Mouse (Mus musculus) hindbrain, embryonic 16.5 days (tissue): Measurements from ENCODE around the gene Mindy3. TPM values are rescaled to one million over a fixed set of nuclear protein-coding genes. Genes with fewer than 3 reads are reported as not detected.

Source experiments
- ATAC-seq: fragments of 200-750 bp; cut with Nextera tagmentation; 2 replicates; pipeline ENCODE4 v1.8.0; 2017; ENCODE audit warnings: moderate TSS enrichment, moderate library complexity
- H3K27ac ChIP-seq: fragments of 300-500 bp; sonication (generic); 2 replicates; pipeline ENCODE4 v1.5.1; 2014; ENCODE audit warnings: low read depth, mild to moderate bottlenecking, control low read depth, low read length, moderate library complexity
- H3K27me3 ChIP-seq: fragments of 300-500 bp; sonication (generic); replicated peaks from 2 replicates; pipeline ENCODE4 v1.6.1; 2014; ENCODE audit warnings: low read length; ENCODE audit not compliant: control insufficient read depth, insufficient read depth
- H3K36me3 ChIP-seq: fragments of 300-500 bp; sonication (generic); 2 replicates; pipeline ENCODE4 v1.6.1; 2014; ENCODE audit warnings: mild to moderate bottlenecking, low read length, moderate library complexity, mixed read lengths; ENCODE audit not compliant: control insufficient read depth, insufficient read depth
- H3K4me1 ChIP-seq: fragments of 300-500 bp; sonication (generic); 2 replicates; pipeline ENCODE4 v1.6.1; 2014; ENCODE audit warnings: low read depth, low read length; ENCODE audit not compliant: control insufficient read depth, insufficient read depth
- H3K4me2 ChIP-seq: fragments of 300-500 bp; sonication (generic); 2 replicates; pipeline ENCODE4 v1.6.1; 2014; ENCODE audit warnings: mild to moderate bottlenecking, low read length, control low read depth, moderate library complexity
- H3K4me3 ChIP-seq: fragments of 300-500 bp; sonication (generic); 2 replicates; pipeline ENCODE4 v1.5.1; 2014; ENCODE audit warnings: mild to moderate bottlenecking, low read length, control low read depth, moderate library complexity
- H3K9ac ChIP-seq: fragments of 300-500 bp; sonication (generic); 2 replicates; pipeline ENCODE4 v1.6.1; 2014; ENCODE audit warnings: low read depth, mild to moderate bottlenecking, control low read depth, low read length, moderate library complexity
- H3K9me3 ChIP-seq: fragments of 300-500 bp; sonication (generic); 2 replicates; pipeline ENCODE4 v1.6.1; 2014; ENCODE audit warnings: mild to moderate bottlenecking, low read length, moderate library complexity; ENCODE audit not compliant: control insufficient read depth
- WGBS: fragments of 180-500 bp; shearing (Covaris S2); extraction: QIAGEN DNeasy Blood & Tissue Kit; methylation state at CpG from one replicate; pipeline ENCODE4 v1.1.7; 2014; 5-methylcytosine and 5-hydroxymethylcytosine counted together
- polyA plus RNA-seq: library from polyadenylated mRNA; unstranded; fragments of >200 nt; fragmentation: Nextera tagmentation; extraction: Ambion mirVana; gene quantifications from 2 replicates; pipeline ENCODE4 v1.2.1, GENCODE M21; 2015

The Mindy3 gene
- polyA plus RNA-seq, 1 experiment from 2014 or later, result 46.1 TPM

DNA sequence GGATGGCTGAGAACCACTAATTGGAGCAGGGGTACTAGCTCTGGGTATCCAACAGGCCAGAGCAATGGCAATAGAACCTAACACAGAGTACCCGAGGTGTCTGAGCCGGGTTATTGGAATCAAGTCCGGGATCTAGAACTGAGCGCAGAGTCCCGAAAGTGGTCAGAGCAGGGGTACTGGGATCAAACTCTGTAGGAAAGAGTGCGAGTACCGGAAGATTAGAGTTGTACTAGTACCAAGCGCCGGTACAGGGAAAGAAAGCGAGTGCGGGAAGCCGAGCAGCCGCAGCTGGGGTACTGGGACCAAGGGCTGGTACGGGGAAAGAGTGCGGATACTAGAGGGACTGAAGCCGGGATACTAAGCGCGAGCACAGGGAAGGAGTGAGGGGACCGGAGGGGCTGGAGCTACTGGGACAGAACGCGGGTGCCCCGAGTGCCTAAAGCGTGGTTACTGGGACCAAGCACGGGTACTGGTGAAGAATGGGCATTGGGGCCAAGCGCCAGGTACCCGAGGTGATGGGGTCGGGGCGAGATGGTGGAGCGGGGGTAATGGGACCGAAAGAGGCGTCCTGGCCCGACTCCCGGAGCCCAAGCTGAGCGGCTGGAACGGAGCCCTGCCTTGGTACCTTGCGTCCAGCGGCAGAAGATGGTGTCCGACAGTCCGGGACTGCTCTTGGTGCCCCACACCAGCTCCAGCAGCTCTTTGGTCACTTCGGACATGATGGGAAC lies 572 bp downstream of the Mindy3 start:
- WGBS, result under 1% methylated on average over 35 of the region's 40 CpGs
- Histone ChIP-seq H3K4me3 (peak overlapping the region; percentile 85), H3K27me3 (no peaks in the 10 kb centered on the region), H3K9ac (peak overlapping the region; percentile 80), H3K27ac (peak overlapping the region; percentile 76; the same call in 1 of the 2 replicates), H3K9me3 (no peaks in the 10 kb centered on the region), H3K4me1 (peaks cover 9% of the 10 kb centered on the region), H3K36me3 (no peaks in the 10 kb centered on the region), H3K4me2 (peak overlapping the region; percentile 72)
- peak; percentile 86 for ATAC-seq

DNA sequence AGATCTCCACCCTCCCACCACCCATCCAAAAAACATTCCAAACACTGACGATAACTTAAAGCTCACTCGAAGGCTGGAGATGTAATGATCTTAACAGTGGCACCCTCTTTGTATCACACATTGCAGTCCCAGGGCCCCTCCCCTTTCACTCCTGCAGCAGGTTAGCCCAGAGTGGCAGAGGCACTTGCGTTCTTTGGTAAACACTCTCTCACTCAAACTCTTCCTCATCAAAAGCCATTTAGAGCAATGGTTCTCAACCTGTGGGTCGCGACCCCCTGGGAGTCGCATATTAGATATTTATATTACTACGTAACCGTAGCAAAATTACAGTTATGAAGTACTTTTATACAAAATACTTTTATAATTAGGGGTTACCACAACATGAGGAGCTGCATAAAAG lies 1.1 kb downstream of the Mindy3 start:
- Histone ChIP-seq H3K4me1 (peaks cover 9% of the 10 kb centered on the region), H3K9ac (peak overlapping the region; percentile 80), H3K4me2 (peak overlapping the region; percentile 72), H3K36me3 (no peaks in the 10 kb centered on the region), H3K27ac (no peak overlapping the region), H3K9me3 (no peaks in the 10 kb centered on the region), H3K4me3 (peak overlapping the region; percentile 85), H3K27me3 (no peaks in the 10 kb centered on the region)
- ATAC-seq, result no peak
- WGBS, result 54% methylated on average over 8 of the region's 8 CpGs

DNA sequence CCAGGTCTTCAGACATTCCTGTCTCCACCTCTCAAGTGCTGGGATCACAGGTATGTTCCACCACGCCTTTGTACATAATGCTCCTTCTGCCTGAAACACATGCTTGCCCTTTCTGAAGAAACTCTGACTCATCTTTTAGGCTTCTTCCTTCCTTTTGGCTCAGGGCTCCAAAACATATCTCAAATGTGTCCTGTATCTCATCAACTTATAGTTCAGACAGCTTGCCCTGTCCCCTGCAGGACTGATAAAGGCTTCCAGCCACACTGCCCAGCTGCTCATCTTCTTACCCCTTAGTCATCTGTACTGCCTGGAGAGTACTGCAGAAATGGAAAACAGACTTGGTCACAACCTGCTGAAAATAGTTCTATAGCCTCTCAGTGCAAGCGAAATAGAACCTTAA lies 7.0 kb downstream of the Mindy3 start:
- 96% methylated on average over 2 of the region's 2 CpGs for WGBS
- Histone ChIP-seq H3K4me2 (no peak overlapping the region), H3K4me3 (no peak overlapping the region)

DNA sequence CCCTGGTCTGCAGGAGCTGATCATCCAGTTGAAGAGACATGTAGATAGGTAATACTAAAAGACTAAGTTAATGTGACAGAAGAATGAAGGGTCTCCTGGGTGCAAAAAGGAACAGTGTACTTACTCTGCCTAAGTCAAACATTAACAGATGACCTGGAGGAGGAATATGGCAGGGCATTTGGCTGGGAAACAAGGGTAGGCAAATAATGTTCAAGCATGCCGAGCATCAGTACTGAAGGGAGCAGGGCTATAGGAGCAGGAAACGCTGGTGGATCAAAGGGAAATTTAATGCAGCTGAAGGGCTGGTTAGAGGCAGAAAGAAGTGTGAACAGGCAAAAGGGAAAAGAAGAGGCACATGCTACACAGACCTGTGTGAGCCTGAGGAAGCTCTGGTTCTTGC lies 8.1 kb downstream of the Mindy3 start:
- Histone ChIP-seq H3K27ac (no peak overlapping the region), H3K9ac (no peak overlapping the region), H3K36me3 (no peaks in the 10 kb centered on the region), H3K4me2 (no peak overlapping the region), H3K4me1 (no peaks in the 10 kb centered on the region), H3K4me3 (no peak overlapping the region), H3K27me3 (no peaks in the 10 kb centered on the region), H3K9me3 (no peaks in the 10 kb centered on the region)
- ATAC-seq, result no peak
- WGBS, result 57% methylated on average over 2 of the region's 2 CpGs

More for the DNA sequence above, 7.0 kb downstream of the Mindy3 start:
- ATAC-seq, result no peak
- H3K4me1 ChIP-seq, result no peaks in the 10 kb centered on the region
- no peaks in the 10 kb centered on the region for H3K27me3 ChIP-seq
- no peaks in the 10 kb centered on the region for H3K9me3 ChIP-seq
- H3K36me3 ChIP-seq, result no peaks in the 10 kb centered on the region
- H3K27ac ChIP-seq, result no peak overlapping the region
- H3K9ac ChIP-seq, result no peak overlapping the region

DNA sequence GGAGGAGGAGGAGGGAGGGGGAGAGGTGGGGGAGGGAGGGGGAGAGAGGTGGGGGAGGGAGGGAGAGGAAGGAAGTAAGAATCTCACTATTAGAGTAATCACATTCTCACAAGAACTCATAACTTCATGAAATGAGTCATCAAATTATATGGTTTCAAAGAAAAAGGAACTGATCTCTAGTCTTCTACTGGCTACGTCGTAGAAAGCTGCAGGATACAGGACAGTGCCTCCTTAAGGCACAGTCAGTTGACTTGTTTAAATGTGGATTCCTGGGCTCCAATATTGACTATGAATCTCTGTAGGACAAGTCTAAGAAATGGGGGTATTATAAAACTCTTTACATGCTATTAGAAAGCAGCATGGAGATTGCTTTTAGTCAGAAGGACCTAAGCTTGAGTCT lies 12.5 kb downstream of the Mindy3 start:
- H3K9ac ChIP-seq, result no peak overlapping the region
- H3K9me3 ChIP-seq, result no peaks in the 10 kb centered on the region
- H3K27me3 ChIP-seq, result no peaks in the 10 kb centered on the region
- no peak overlapping the region for H3K4me3 ChIP-seq
- no peak overlapping the region for H3K27ac ChIP-seq
- H3K36me3 ChIP-seq, result no peaks in the 10 kb centered on the region
- no peak for ATAC-seq
- no peak overlapping the region for H3K4me2 ChIP-seq
- 96% methylated on average over 2 of the region's 2 CpGs for WGBS
- H3K4me1 ChIP-seq, result no peaks in the 10 kb centered on the region

DNA sequence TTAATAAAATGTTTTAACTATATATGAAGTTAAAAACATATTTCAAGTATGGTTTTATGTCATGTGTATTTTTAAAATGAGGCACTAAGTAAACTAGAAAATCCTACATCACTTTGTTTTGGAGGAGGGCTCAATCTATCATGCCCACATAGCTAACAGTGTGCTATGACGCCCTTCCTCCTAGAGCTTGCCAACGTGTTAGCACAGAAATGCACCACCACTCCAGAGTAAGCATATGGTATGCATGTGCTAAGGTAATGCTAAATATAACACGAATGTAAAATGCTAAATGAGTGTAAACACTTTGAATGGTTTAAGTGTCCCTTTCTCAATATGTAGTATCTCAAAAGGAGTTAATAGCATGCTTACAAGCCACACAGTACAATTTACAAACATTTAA lies 16.8 kb downstream of the Mindy3 start:
- no peaks in the 10 kb centered on the region for H3K9me3 ChIP-seq
- WGBS, result 81% methylated on average over 3 of the region's 3 CpGs

DNA sequence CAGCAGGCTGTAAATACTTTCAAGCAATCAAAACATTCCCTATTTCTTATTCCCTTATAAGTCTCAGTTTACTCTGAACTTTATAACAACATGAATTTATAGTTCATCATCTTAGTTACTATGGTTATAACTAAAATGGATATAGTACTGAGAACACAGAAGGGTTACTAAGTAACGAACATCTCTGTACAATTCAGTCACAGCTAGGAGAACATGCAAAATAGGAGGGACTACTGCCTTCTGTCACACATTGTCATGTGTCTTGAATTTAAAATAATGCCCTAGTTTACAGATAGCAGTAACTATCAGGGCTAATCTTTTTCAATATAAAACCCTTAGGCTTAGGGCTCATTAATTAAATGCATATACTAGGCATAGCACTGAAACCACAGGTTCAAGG lies 18.1 kb downstream of the Mindy3 start:
- Histone ChIP-seq H3K36me3 (no peaks in the 10 kb centered on the region), H3K4me2 (no peak overlapping the region), H3K9ac (no peak overlapping the region), H3K27me3 (no peaks in the 10 kb centered on the region), H3K27ac (no peak overlapping the region), H3K4me3 (no peak overlapping the region), H3K9me3 (no peaks in the 10 kb centered on the region), H3K4me1 (no peaks in the 10 kb centered on the region)
- ATAC-seq, result no peak
- 78% methylated on average over 1 of the region's 1 CpGs for WGBS

More for the DNA sequence above, 16.8 kb downstream of the Mindy3 start:
- ATAC-seq, result no peak
- no peaks in the 10 kb centered on the region for H3K4me1 ChIP-seq
- no peaks in the 10 kb centered on the region for H3K27me3 ChIP-seq
- no peak overlapping the region for H3K9ac ChIP-seq
- no peak overlapping the region for H3K27ac ChIP-seq
- no peaks in the 10 kb centered on the region for H3K36me3 ChIP-seq
- no peak overlapping the region for H3K4me2 ChIP-seq
- no peak overlapping the region for H3K4me3 ChIP-seq

DNA sequence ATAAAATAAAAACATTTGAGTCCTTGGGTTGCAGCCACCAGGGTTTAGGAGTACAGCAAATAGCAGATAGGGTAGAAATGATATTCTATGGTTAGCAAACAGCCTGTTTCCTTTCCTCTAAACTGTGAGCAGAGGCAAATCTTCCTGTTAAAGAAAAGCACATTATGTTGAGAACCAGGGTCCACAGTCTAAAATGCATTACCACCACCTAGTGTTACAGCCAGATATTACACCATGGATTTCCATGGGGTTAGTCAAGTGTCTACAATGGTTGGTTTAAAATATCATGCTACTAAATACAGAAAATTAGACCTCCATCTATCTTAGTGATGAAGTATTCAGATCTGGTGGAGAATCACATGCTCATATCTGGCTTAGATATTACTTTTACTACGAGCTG lies 30.2 kb downstream of the Mindy3 start:
- no peak overlapping the region for H3K4me2 ChIP-seq
- H3K9me3 ChIP-seq, result no peaks in the 10 kb centered on the region
- ATAC-seq, result peak; percentile 87; the same call in 1 of the 2 replicates
- no peak overlapping the region for H3K9ac ChIP-seq
- peaks cover 7% of the 10 kb centered on the region; the same call in 1 of the 2 replicates for H3K36me3 ChIP-seq
- H3K4me1 ChIP-seq, result no peaks in the 10 kb centered on the region
- H3K27me3 ChIP-seq, result no peaks in the 10 kb centered on the region
- no peak overlapping the region for H3K27ac ChIP-seq
- H3K4me3 ChIP-seq, result no peak overlapping the region
- 64% methylated on average over 1 of the region's 1 CpGs for WGBS

DNA sequence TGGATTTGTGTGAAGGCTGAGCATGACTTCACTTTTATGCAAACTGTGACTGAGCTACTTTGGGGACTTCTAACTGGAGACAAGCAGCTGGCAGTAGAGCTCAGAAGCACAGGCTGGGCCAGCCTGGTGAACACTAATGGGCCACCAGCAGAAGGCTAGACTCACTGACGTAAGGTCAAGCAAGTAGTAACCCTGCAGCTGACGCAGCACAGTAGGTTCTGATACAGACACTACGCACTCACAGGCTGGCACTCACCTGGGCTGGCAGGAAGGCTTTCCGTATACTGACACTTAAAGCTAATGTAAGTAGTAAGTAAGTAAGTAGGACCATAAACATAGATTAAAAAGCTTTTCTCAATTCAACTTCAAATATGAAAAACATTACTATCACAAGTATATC lies 30.7 kb downstream of the Mindy3 start:
- H3K27me3 ChIP-seq, result no peaks in the 10 kb centered on the region
- 93% methylated on average over 4 of the region's 4 CpGs for WGBS
- ATAC-seq, result no peak
- no peaks in the 10 kb centered on the region for H3K9me3 ChIP-seq
- H3K4me1 ChIP-seq, result no peaks in the 10 kb centered on the region
- no peak overlapping the region for H3K9ac ChIP-seq
- no peak overlapping the region for H3K27ac ChIP-seq
- no peak overlapping the region for H3K4me2 ChIP-seq
- H3K36me3 ChIP-seq, result peaks cover 7% of the 10 kb centered on the region; the same call in 1 of the 2 replicates
- H3K4me3 ChIP-seq, result no peak overlapping the region
